Mouse (Mus musculus): ENCODE results near the gene Camsap2. TPM values are rescaled to one million over a fixed set of nuclear protein-coding genes. Genes with fewer than 3 reads are reported as not detected.

The Camsap2 gene
- polyA plus RNA-seq, 1 experiment from 2014 or later = 59.5 TPM

- no peak for DNase-seq (ENCODE audit: low spot score)
- no peak for ATAC-seq (ENCODE audit: low FRiP score)
- H3K4me1 ChIP-seq (replicated peaks; ENCODE audit: control insufficient read depth, insufficient read depth, low read length) = peaks cover 13% of the 10 kb centered on the region
- H3K27me3 ChIP-seq (ENCODE audit: control insufficient read depth, insufficient read depth, low read length) = peaks cover 30% of the 10 kb centered on the region
- H3K27ac ChIP-seq = no peak overlapping the region
- no peak overlapping the region for H3K9ac ChIP-seq
- no peak overlapping the region for H3K4me2 ChIP-seq (replicated peaks)
- H3K36me3 ChIP-seq (replicated peaks; ENCODE audit: control insufficient read depth, insufficient read depth) = no peaks in the 10 kb centered on the region
- no peak overlapping the region for H3K4me3 ChIP-seq (replicated peaks; ENCODE audit: low read length)
- WGBS = 46% methylated on average over 8 of the region's 8 CpGs
- no peaks in the 10 kb centered on the region for H3K9me3 ChIP-seq (ENCODE audit: control insufficient read depth, low read length)
Measured at GRCm38 (mm10) chr1:136255657-136256056, 90.2 kb downstream of the Camsap2 start.

- Histone ChIP-seq H3K9ac (no peak overlapping the region), H3K27me3 (ENCODE audit: control insufficient read depth, insufficient read depth, low read length) (peaks cover 28% of the 10 kb centered on the region), H3K4me2 (replicated peaks) (no peak overlapping the region), H3K36me3 (replicated peaks; ENCODE audit: control insufficient read depth, insufficient read depth) (no peaks in the 10 kb centered on the region), H3K4me1 (replicated peaks; ENCODE audit: control insufficient read depth, insufficient read depth, low read length) (peaks cover 10% of the 10 kb centered on the region; the same call in 1 of the 2 replicates), H3K27ac (no peak overlapping the region), H3K4me3 (replicated peaks; ENCODE audit: low read length) (no peak overlapping the region), H3K9me3 (ENCODE audit: control insufficient read depth, low read length) (no peaks in the 10 kb centered on the region)
- WGBS = 34% methylated on average over 6 of the region's 6 CpGs
- ATAC-seq (ENCODE audit: low FRiP score) (no peak), DNase-seq (ENCODE audit: low spot score) (no peak)
Measured at GRCm38 (mm10) chr1:136255174-136255573, 90.7 kb downstream of the Camsap2 start.

GRCm38 (mm10) chr1:136254503-136255065, 91.3 kb downstream of the Camsap2 start:
- no peak overlapping the region for H3K27ac ChIP-seq
- H3K9ac ChIP-seq = no peak overlapping the region
- H3K9me3 ChIP-seq (ENCODE audit: control insufficient read depth, low read length) = no peaks in the 10 kb centered on the region
- no peaks in the 10 kb centered on the region for H3K36me3 ChIP-seq (replicated peaks; ENCODE audit: control insufficient read depth, insufficient read depth)
- H3K4me3 ChIP-seq (replicated peaks; ENCODE audit: low read length) = no peak overlapping the region
- 83% methylated on average over 10 of the region's 10 CpGs for WGBS
- ATAC-seq (ENCODE audit: low FRiP score) (no peak), DNase-seq (ENCODE audit: low spot score) (no peak)
- peaks cover 7% of the 10 kb centered on the region; the same call in 1 of the 2 replicates for H3K4me1 ChIP-seq (replicated peaks; ENCODE audit: control insufficient read depth, insufficient read depth, low read length)
- H3K27me3 ChIP-seq (ENCODE audit: control insufficient read depth, insufficient read depth, low read length) = peaks cover 24% of the 10 kb centered on the region
- H3K4me2 ChIP-seq (replicated peaks) = no peak overlapping the region

- ATAC-seq (ENCODE audit: low FRiP score) (no peak), DNase-seq (ENCODE audit: low spot score) (no peak)
- no peak overlapping the region for H3K9ac ChIP-seq
- H3K9me3 ChIP-seq (ENCODE audit: control insufficient read depth, low read length) = no peaks in the 10 kb centered on the region
- peaks cover 3% of the 10 kb centered on the region; the same call in 1 of the 2 replicates for H3K4me1 ChIP-seq (replicated peaks; ENCODE audit: control insufficient read depth, insufficient read depth, low read length)
- no peak overlapping the region for H3K4me2 ChIP-seq (replicated peaks)
- no peak overlapping the region for H3K27ac ChIP-seq
- 16% methylated on average over 2 of the region's 2 CpGs for WGBS
- peaks cover 14% of the 10 kb centered on the region for H3K27me3 ChIP-seq (ENCODE audit: control insufficient read depth, insufficient read depth, low read length)
- H3K4me3 ChIP-seq (replicated peaks; ENCODE audit: low read length) = no peak overlapping the region
- no peaks in the 10 kb centered on the region for H3K36me3 ChIP-seq (replicated peaks; ENCODE audit: control insufficient read depth, insufficient read depth)
Measured at GRCm38 (mm10) chr1:136253472-136253871, 92.4 kb downstream of the Camsap2 start.

- H3K9me3 ChIP-seq (ENCODE audit: control insufficient read depth, low read length) = no peaks in the 10 kb centered on the region
- H3K4me3 ChIP-seq (replicated peaks; ENCODE audit: low read length) = no peak overlapping the region
- ATAC-seq (ENCODE audit: low FRiP score) (no peak), DNase-seq (ENCODE audit: low spot score) (no peak)
- WGBS = 50% methylated on average over 5 of the region's 5 CpGs
- H3K27me3 ChIP-seq (ENCODE audit: control insufficient read depth, insufficient read depth, low read length) = no peaks in the 10 kb centered on the region
- H3K4me1 ChIP-seq (replicated peaks; ENCODE audit: control insufficient read depth, insufficient read depth, low read length) = no peaks in the 10 kb centered on the region
- H3K27ac ChIP-seq = no peak overlapping the region
- H3K36me3 ChIP-seq (replicated peaks; ENCODE audit: control insufficient read depth, insufficient read depth) = no peaks in the 10 kb centered on the region
- H3K9ac ChIP-seq = no peak overlapping the region
- H3K4me2 ChIP-seq (replicated peaks) = no peak overlapping the region
Measured at GRCm38 (mm10) chr1:136249662-136250061, 96.2 kb downstream of the Camsap2 start.

GRCm38 (mm10) chr1:136247393-136247792, 98.5 kb downstream of the Camsap2 start:
- Histone ChIP-seq H3K4me2 (replicated peaks) (no peak overlapping the region), H3K4me1 (replicated peaks; ENCODE audit: control insufficient read depth, insufficient read depth, low read length) (no peaks in the 10 kb centered on the region), H3K9ac (no peak overlapping the region), H3K27ac (no peak overlapping the region), H3K9me3 (ENCODE audit: control insufficient read depth, low read length) (no peaks in the 10 kb centered on the region), H3K27me3 (ENCODE audit: control insufficient read depth, insufficient read depth, low read length) (no peaks in the 10 kb centered on the region), H3K4me3 (replicated peaks; ENCODE audit: low read length) (no peak overlapping the region), H3K36me3 (replicated peaks; ENCODE audit: control insufficient read depth, insufficient read depth) (no peaks in the 10 kb centered on the region)
- no peak for DNase-seq (ENCODE audit: low spot score)
- 91% methylated on average over 5 of the region's 5 CpGs for WGBS
- no peak for ATAC-seq (ENCODE audit: low FRiP score)

- Histone ChIP-seq H3K27ac (no peak overlapping the region), H3K4me1 (replicated peaks; ENCODE audit: control insufficient read depth, insufficient read depth, low read length) (no peaks in the 10 kb centered on the region), H3K4me3 (replicated peaks; ENCODE audit: low read length) (no peak overlapping the region), H3K9me3 (ENCODE audit: control insufficient read depth, low read length) (no peaks in the 10 kb centered on the region), H3K9ac (no peak overlapping the region), H3K36me3 (replicated peaks; ENCODE audit: control insufficient read depth, insufficient read depth) (no peaks in the 10 kb centered on the region), H3K4me2 (replicated peaks) (no peak overlapping the region), H3K27me3 (ENCODE audit: control insufficient read depth, insufficient read depth, low read length) (no peaks in the 10 kb centered on the region)
- 87% methylated on average over 5 of the region's 5 CpGs for WGBS
- DNase-seq (ENCODE audit: low spot score) (no peak), ATAC-seq (ENCODE audit: low FRiP score) (no peak)
Measured at GRCm38 (mm10) chr1:136244469-136244868, 101.4 kb downstream of the Camsap2 start.

GRCm38 (mm10) chr1:136241801-136242200, 104.1 kb downstream of the Camsap2 start:
- H3K4me3 ChIP-seq (replicated peaks; ENCODE audit: low read length) = no peak overlapping the region
- DNase-seq (ENCODE audit: low spot score) (no peak), ATAC-seq (ENCODE audit: low FRiP score) (no peak)
- H3K27ac ChIP-seq = no peak overlapping the region
- no peaks in the 10 kb centered on the region for H3K36me3 ChIP-seq (replicated peaks; ENCODE audit: control insufficient read depth, insufficient read depth)
- H3K4me2 ChIP-seq (replicated peaks) = no peak overlapping the region
- no peaks in the 10 kb centered on the region for H3K27me3 ChIP-seq (ENCODE audit: control insufficient read depth, insufficient read depth, low read length)
- no peak overlapping the region for H3K9ac ChIP-seq
- H3K4me1 ChIP-seq (replicated peaks; ENCODE audit: control insufficient read depth, insufficient read depth, low read length) = no peaks in the 10 kb centered on the region
- WGBS = 91% methylated on average over 7 of the region's 7 CpGs
- no peaks in the 10 kb centered on the region for H3K9me3 ChIP-seq (ENCODE audit: control insufficient read depth, low read length)

- Histone ChIP-seq H3K27me3 (ENCODE audit: control insufficient read depth, insufficient read depth, low read length) (0 out of 2 replicates have a peak, but pooled peaks cover under 1% of the 10 kb centered on the region), H3K9ac (no peak overlapping the region), H3K27ac (no peak overlapping the region), H3K4me2 (replicated peaks) (no peak overlapping the region), H3K9me3 (ENCODE audit: control insufficient read depth, low read length) (no peaks in the 10 kb centered on the region), H3K4me3 (replicated peaks; ENCODE audit: low read length) (no peak overlapping the region), H3K36me3 (replicated peaks; ENCODE audit: control insufficient read depth, insufficient read depth) (no peaks in the 10 kb centered on the region), H3K4me1 (replicated peaks; ENCODE audit: control insufficient read depth, insufficient read depth, low read length) (no peaks in the 10 kb centered on the region; the same call in 1 of the 2 replicates)
- no peak for ATAC-seq (ENCODE audit: low FRiP score)
- 87% methylated on average over 4 of the region's 4 CpGs for WGBS
- no peak for DNase-seq (ENCODE audit: low spot score)
Measured at GRCm38 (mm10) chr1:136238495-136238894, 107.4 kb downstream of the Camsap2 start.
